Mouse (Mus musculus): ENCODE data around the gene Tuba8.

GRCm38 (mm10) chr6:121236386-121236785, 25.9 kb downstream of the Tuba8 start:
- TF ChIP-seq UBTF (IDR thresholded peaks at IDR 0.05; ENCODE audit: borderline replicate concordance, insufficient read depth, low read depth, low read length): no peak
- TF ChIP-seq USF1 (IDR thresholded peaks at IDR 0.05; ENCODE audit: low read depth, low read length): no peak
- TF ChIP-seq CTCF (IDR thresholded peaks at IDR 0.05 in 2 of 3, conservative IDR thresholded peaks at IDR 0.05 in 1 of 3; ENCODE audit: control insufficient read depth in 1 of 3, insufficient read depth in 1 of 3, low read depth in 2 of 3, low read length in 3 of 3, poor library complexity in 1 of 3, severe bottlenecking in 1 of 3): no peak
- TF ChIP-seq MXI1 (IDR thresholded peaks at IDR 0.05; ENCODE audit: low read depth, low read length): no peak

Measured in MEL (cell line).